Mouse (Mus musculus): ENCODE measurements around the gene Antxrl. TPM values are rescaled to one million over a fixed set of nuclear protein-coding genes. Genes with fewer than 3 reads are reported as not detected.

The Antxrl gene
- total RNA-seq (2014; rRNA removed) (not detected in 2 replicates), polyA plus RNA-seq (2012; rRNA removed) (not detected in 2 replicates)

DNA sequence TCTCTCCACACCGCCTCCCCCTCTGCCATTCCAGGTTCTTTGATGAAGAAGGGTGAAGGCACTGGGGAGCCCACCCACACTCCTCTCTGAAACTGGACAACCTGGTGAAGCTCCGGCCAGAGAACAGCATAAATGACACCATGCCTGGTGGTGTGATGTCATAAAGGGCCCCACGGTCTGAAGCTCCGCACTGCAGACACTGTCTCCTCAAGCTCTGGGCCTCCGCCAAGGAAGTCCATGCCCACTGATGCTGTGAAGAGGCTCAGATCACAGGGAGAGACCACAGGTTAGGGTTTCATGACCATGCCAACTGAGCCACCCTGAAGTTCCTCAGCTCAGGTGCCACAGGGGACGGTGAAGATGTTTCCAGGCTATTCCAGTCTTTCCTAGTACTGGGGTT lies at the start of gene Antxrl:
Gene Antxrl, plus strand, starts transcription at position 192 of the 400 bp plus-strand sequence.
- H3K4me1 ChIP-seq (ENCODE audit: control insufficient read depth, insufficient read depth, low read length) = no peaks in the 10 kb centered on the region
- TF ChIP-seq POLR2A (IDR thresholded peaks at IDR 0.05; ENCODE audit: extremely low read depth, insufficient read depth, low read length) = no peak
- no peak for TF ChIP-seq CTCF (IDR thresholded peaks at IDR 0.05; ENCODE audit: low read depth, low read length)
- no peaks in the 10 kb centered on the region for H3K36me3 ChIP-seq (ENCODE audit: control insufficient read depth, insufficient read depth, low read length)
- no peak for DNase-seq (ENCODE audit: extremely low read depth, low read depth, low spot score)
- no peaks in the 10 kb centered on the region for H3K79me2 ChIP-seq (ENCODE audit: control insufficient read depth, insufficient read depth, low read length)
- 88% methylated on average over 6 of the region's 6 CpGs for WGBS
- no peaks in the 10 kb centered on the region for H3K27me3 ChIP-seq (ENCODE audit: control insufficient read depth, insufficient read depth, low read length)
- no peak within 1 kb of the TSS for H3K9ac ChIP-seq (ENCODE audit: low read depth, low read length)
- H3K27ac ChIP-seq (replicated peaks; ENCODE audit: insufficient read depth, low read depth, low read length) = no peak within 1 kb of the TSS
- no peak within 1 kb of the TSS for H3K4me3 ChIP-seq (ENCODE audit: insufficient read depth, low read depth, low read length)

DNA sequence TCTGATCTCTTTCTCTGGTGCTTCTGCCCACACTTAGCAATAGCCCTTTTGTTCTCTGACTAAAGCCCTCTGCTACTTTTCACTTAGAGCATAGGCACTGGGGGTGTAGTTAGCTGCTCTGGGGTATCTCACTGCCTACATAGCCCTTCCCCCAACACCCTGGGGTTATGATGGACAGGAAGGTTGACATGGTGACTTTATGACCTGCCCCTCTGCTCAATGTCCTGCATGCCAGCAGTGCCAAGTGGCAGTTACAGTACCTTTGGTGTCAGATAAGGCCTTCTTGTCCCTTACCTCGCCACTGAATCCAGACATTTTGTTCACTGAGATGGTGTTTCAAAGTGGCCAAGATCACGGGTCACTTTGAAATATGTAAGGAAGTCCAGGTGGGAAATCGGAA lies 37.4 kb upstream of the Antxrl start, which contains the start of gene Gm30083:
Gene Gm30083, minus strand, starts transcription at position 120 of the 400 bp plus-strand sequence.
- no peak for DNase-seq (ENCODE audit: extremely low read depth, low read depth, low spot score)
- Histone ChIP-seq H3K27me3 (ENCODE audit: control insufficient read depth, insufficient read depth, low read length) (no peaks in the 10 kb centered on the region), H3K4me1 (ENCODE audit: control insufficient read depth, insufficient read depth, low read length) (no peaks in the 10 kb centered on the region), H3K79me2 (ENCODE audit: control insufficient read depth, insufficient read depth, low read length) (no peaks in the 10 kb centered on the region), H3K27ac (replicated peaks; ENCODE audit: insufficient read depth, low read depth, low read length) (no peak within 1 kb of the TSS), H3K36me3 (ENCODE audit: control insufficient read depth, insufficient read depth, low read length) (no peaks in the 10 kb centered on the region), H3K4me3 (ENCODE audit: insufficient read depth, low read depth, low read length) (no peak within 1 kb of the TSS), H3K9ac (ENCODE audit: low read depth, low read length) (no peak within 1 kb of the TSS)
- TF ChIP-seq POLR2A (IDR thresholded peaks at IDR 0.05; ENCODE audit: extremely low read depth, insufficient read depth, low read length) (no peak), CTCF (IDR thresholded peaks at IDR 0.05; ENCODE audit: low read depth, low read length) (no peak)
- 85% methylated on average over 3 of the region's 3 CpGs for WGBS

DNA sequence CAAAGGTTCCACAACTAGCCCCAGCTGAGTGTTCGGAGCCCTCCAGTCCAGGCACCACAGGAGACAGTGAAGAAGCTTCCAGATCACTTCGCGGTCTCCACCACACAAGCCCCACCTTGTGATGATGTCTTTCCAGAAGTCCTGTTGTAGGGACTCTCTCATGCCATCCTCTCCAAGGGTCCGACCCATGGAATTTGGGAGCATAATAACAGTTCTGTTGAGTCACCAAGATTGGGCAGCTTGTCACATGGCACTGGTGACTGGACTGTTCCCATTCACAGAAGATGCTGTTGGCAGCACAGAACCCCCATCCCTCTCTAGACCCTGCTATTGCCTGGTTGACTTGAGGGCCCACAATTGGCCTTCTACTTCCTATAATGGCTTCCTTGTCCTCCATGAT lies 36.1 kb upstream of the Antxrl start, which contains the start of gene Gm5460:
Gene Gm5460, plus strand, starts transcription at position 378 of the 400 bp plus-strand sequence.
- H3K4me3 ChIP-seq (ENCODE audit: insufficient read depth, low read depth, low read length) = no peak within 1 kb of the TSS
- no peaks in the 10 kb centered on the region for H3K4me1 ChIP-seq (ENCODE audit: control insufficient read depth, insufficient read depth, low read length)
- DNase-seq (ENCODE audit: extremely low read depth, low read depth, low spot score) = no peak
- no peaks in the 10 kb centered on the region for H3K27me3 ChIP-seq (ENCODE audit: control insufficient read depth, insufficient read depth, low read length)
- TF ChIP-seq CTCF (IDR thresholded peaks at IDR 0.05; ENCODE audit: low read depth, low read length) (no peak), POLR2A (IDR thresholded peaks at IDR 0.05; ENCODE audit: extremely low read depth, insufficient read depth, low read length) (no peak)
- no peak within 1 kb of the TSS for H3K9ac ChIP-seq (ENCODE audit: low read depth, low read length)
- H3K36me3 ChIP-seq (ENCODE audit: control insufficient read depth, insufficient read depth, low read length) = no peaks in the 10 kb centered on the region
- WGBS = 90% methylated on average over 4 of the region's 4 CpGs
- H3K27ac ChIP-seq (replicated peaks; ENCODE audit: insufficient read depth, low read depth, low read length) = no peak within 1 kb of the TSS
- H3K79me2 ChIP-seq (ENCODE audit: control insufficient read depth, insufficient read depth, low read length) = no peaks in the 10 kb centered on the region

DNA sequence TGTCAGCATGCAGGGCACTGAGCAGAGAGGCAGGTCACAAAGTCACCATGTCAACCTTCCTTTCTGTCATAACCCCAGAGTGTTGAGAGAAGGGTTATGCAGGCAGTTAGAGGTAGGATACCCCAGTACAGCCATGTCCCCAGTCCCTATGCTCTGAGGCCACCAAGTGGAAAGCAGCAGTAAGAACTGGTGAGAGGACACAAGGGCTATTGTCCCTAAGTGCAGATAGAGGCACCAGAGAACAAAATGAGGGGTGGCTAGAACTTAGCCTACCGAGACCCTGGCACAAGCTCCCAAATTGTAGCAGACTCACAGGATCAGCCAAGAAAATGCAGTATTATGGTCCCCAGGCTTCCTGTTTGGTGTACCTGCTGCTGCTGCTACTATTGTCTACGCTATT lies 35.6 kb upstream of the Antxrl start:
- no peak for DNase-seq (ENCODE audit: extremely low read depth, low read depth, low spot score)
- H3K27ac ChIP-seq (replicated peaks; ENCODE audit: insufficient read depth, low read depth, low read length) = no peak overlapping the region
- H3K36me3 ChIP-seq (ENCODE audit: control insufficient read depth, insufficient read depth, low read length) = no peaks in the 10 kb centered on the region
- no peaks in the 10 kb centered on the region for H3K27me3 ChIP-seq (ENCODE audit: control insufficient read depth, insufficient read depth, low read length)
- no peaks in the 10 kb centered on the region for H3K4me1 ChIP-seq (ENCODE audit: control insufficient read depth, insufficient read depth, low read length)
- no peaks in the 10 kb centered on the region for H3K79me2 ChIP-seq (ENCODE audit: control insufficient read depth, insufficient read depth, low read length)
- H3K9ac ChIP-seq (ENCODE audit: low read depth, low read length) = no peak overlapping the region
- TF ChIP-seq POLR2A (IDR thresholded peaks at IDR 0.05; ENCODE audit: extremely low read depth, insufficient read depth, low read length) (no peak), CTCF (IDR thresholded peaks at IDR 0.05; ENCODE audit: low read depth, low read length) (no peak)
- H3K4me3 ChIP-seq (ENCODE audit: insufficient read depth, low read depth, low read length) = no peak overlapping the region
- WGBS = 88% methylated on average over 2 of the region's 2 CpGs

DNA sequence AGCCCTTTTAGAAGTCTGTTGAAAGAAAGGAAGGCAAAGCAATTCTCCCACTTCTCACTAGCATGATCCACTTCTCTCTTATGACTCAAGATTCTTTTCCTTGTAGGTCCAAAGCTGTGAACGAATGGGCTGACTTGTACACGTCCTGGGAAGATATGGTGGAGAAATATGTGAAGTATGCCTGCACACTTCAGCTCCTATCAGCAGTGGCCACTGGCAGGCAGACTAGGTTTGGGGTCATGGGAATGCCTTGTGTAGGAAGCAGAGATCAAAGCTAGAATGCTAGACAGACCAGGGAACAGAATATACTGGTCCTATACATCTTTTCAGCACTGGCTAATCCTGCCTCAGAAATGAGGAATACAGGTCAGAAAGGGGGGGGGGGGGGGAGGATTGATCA lies 25.8 kb upstream of the Antxrl start:
- no peaks in the 10 kb centered on the region for H3K4me1 ChIP-seq (ENCODE audit: control insufficient read depth, insufficient read depth, low read length)
- no peak overlapping the region for H3K9ac ChIP-seq (ENCODE audit: low read depth, low read length)
- TF ChIP-seq POLR2A (IDR thresholded peaks at IDR 0.05; ENCODE audit: extremely low read depth, insufficient read depth, low read length) (no peak), CTCF (IDR thresholded peaks at IDR 0.05; ENCODE audit: low read depth, low read length) (no peak)
- no peak for DNase-seq (ENCODE audit: extremely low read depth, low read depth, low spot score)
- H3K27me3 ChIP-seq (ENCODE audit: control insufficient read depth, insufficient read depth, low read length) = no peaks in the 10 kb centered on the region
- H3K36me3 ChIP-seq (ENCODE audit: control insufficient read depth, insufficient read depth, low read length) = no peaks in the 10 kb centered on the region
- WGBS = 59% methylated on average over 2 of the region's 2 CpGs
- no peak overlapping the region for H3K27ac ChIP-seq (replicated peaks; ENCODE audit: insufficient read depth, low read depth, low read length)
- H3K79me2 ChIP-seq (ENCODE audit: control insufficient read depth, insufficient read depth, low read length) = no peaks in the 10 kb centered on the region
- no peak overlapping the region for H3K4me3 ChIP-seq (ENCODE audit: insufficient read depth, low read depth, low read length)

- H3K27me3 ChIP-seq (ENCODE audit: control insufficient read depth, insufficient read depth, low read length) = no peaks in the 10 kb centered on the region
- H3K27ac ChIP-seq (replicated peaks; ENCODE audit: insufficient read depth, low read depth, low read length) = no peak overlapping the region
- no peaks in the 10 kb centered on the region for H3K79me2 ChIP-seq (ENCODE audit: control insufficient read depth, insufficient read depth, low read length)
- H3K4me1 ChIP-seq (ENCODE audit: control insufficient read depth, insufficient read depth, low read length) = no peaks in the 10 kb centered on the region
- no peak overlapping the region for H3K9ac ChIP-seq (ENCODE audit: low read depth, low read length)
- no peaks in the 10 kb centered on the region for H3K36me3 ChIP-seq (ENCODE audit: control insufficient read depth, insufficient read depth, low read length)
- DNase-seq (ENCODE audit: extremely low read depth, low read depth, low spot score) = no peak
- H3K4me3 ChIP-seq (ENCODE audit: insufficient read depth, low read depth, low read length) = no peak overlapping the region
- no peak for TF ChIP-seq CTCF (IDR thresholded peaks at IDR 0.05; ENCODE audit: low read depth, low read length)
- TF ChIP-seq POLR2A (IDR thresholded peaks at IDR 0.05; ENCODE audit: extremely low read depth, insufficient read depth, low read length) = no peak
- 87% methylated on average over 8 of the region's 8 CpGs for WGBS
Observed at GRCm38 (mm10) chr14:34033841-34034610, 18.5 kb upstream of the Antxrl start.
